Mouse (Mus musculus) ES-CJ7 (cell line): Measurements from ENCODE around the gene Txnip.
"Not testable (repeated sequence)": the region's sequence is repeated elsewhere in the genome, so short reads cannot be mapped to it uniquely, and the experiment has no call there.

Experiments used
- DNase-seq: peaks from one replicate; pipeline ENCODE4 v3.0.0; 2011; ENCODE audit warnings: low read depth, low spot score

Txnip gene

DNA sequence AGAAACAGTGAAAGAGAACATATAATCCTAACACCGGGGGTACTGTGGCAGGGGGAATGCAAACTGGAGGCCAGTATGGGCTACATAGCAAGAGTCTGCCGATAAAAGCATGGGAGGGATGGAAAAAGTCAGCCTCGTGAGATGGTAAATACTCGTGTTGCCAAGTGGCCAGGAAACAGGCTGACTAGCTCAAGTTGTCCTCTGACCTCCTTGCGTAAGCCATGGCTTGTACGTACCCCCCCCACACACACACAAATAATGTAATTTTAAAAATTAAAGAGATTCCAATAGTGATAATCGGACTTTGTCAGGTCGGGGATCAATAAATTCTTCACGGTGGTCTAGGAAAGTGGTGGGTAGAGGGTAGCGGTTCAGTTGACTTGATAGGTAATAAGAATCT lies 35.6 kb downstream of the Txnip start:
- DNase-seq, result no peak

- DNase-seq, result peak; percentile 95
Measured at GRCm38 (mm10) chr3:96593790-96594560, 36.2 kb downstream of the Txnip start, which contains the start of gene Polr3gl. Gene Polr3gl, minus strand, starts transcription at chr3:96594181.

DNA sequence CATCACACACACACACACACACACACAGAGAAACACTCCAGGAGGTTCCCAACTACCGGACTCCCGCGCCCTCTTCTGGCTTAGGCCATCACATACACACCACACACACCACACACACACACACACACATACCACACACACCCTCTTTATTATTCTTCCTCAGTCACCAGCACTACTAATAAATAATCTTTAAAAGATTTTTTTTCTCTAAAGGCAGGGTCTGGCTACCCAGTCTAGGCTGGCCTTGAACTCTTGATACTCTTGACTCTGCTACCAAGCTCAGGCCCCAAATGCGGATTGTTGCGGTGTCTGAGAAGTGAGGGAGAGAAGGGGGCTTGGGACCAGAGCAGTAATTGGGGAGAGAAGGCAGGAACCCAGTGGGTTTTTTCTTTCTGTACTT lies 37.1 kb downstream of the Txnip start:
- DNase-seq, result no peak

DNA sequence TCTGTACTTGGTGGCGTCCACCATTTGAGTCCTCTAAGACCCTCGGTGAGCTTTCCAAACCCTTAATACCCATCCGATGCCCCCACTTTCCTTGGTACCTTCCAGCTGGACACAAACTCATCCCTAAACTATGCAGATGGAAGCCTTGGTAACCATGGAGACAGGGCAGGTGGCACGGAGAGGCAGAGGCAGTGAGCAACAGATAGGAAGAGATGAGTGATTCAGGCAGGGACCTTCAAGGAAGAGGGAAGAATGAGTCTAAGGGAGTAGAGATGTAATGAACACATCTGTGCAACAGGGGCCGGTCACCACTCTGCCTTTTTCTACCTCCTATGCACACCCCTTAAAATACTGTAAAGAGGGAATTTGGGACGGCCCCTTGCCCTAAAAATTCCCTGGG lies 37.9 kb downstream of the Txnip start:
- no peak for DNase-seq

DNA sequence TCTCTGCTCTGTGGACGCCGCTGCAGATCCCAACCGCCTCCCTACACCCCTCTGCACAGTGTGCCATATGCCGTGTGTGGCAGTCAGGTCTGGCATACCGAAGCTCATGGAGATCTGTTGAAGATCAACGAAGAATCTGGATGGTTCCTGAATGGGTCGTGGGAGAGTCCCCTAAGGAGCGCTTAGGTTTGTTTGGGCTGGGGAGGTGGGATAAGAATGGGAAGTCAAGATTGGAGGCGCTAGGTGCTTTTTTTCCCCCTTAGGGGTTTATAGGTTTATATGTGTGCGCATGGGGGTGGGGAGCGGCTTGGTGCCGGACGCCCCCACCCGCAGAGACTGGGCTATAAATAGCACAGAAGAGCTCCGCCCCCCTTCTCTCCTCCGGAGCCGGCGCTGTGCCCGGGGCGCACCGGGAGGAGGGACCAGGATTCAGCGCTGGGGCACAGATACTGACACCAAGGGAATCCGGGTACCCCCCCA lies 38.5 kb downstream of the Txnip start, which contains the start of gene Ankrd34a:
Ankrd34a (plus strand) TSS at position 409 of the 480 bp plus-strand sequence.
- DNase-seq, result no peak

- DNase-seq, result no peak
Measured at GRCm38 (mm10) chr3:96596855-96597254, 39.1 kb downstream of the Txnip start.

- no peak for DNase-seq
Measured at GRCm38 (mm10) chr3:96597435-96597891, 39.7 kb downstream of the Txnip start.

- peak; percentile 52 for DNase-seq
Measured at GRCm38 (mm10) chr3:96598156-96599068, 40.7 kb downstream of the Txnip start.

DNA sequence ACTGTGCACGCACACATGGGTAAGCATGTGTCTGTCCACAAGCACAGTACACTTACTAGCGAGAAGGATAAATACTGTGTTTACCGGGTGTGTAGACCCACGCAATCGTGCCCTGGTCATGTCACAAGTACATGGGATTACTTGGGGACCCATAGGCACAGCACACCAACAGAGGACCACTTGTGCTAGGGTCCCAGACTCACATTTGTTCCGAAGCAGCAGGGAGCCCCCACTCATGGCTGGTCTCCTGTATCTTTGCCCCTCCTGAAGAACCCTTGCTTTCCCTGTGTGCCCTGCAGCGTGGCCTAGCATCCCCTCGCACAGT lies 41.3 kb downstream of the Txnip start:
- no peak for DNase-seq

DNA sequence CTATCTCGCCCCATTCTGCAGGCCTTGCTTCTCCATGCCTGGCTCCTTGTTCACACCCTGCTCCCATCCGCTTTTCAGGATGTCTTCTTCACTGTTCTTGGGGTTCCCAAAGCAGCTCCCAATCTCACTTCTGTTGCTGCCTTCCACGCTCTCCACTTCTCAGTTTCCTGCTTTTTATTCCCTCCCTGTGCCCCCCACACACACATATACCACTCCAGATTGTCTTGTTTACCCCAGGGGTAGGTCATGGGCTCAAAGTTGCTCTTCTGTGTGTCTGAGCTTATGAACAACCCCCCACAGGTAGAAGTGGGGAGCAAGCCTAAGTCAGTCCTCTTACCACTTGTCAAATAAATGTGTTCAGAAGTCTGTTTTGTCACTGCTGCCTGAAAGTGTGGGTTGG lies 41.7 kb downstream of the Txnip start:
- DNase-seq, result no peak

DNA sequence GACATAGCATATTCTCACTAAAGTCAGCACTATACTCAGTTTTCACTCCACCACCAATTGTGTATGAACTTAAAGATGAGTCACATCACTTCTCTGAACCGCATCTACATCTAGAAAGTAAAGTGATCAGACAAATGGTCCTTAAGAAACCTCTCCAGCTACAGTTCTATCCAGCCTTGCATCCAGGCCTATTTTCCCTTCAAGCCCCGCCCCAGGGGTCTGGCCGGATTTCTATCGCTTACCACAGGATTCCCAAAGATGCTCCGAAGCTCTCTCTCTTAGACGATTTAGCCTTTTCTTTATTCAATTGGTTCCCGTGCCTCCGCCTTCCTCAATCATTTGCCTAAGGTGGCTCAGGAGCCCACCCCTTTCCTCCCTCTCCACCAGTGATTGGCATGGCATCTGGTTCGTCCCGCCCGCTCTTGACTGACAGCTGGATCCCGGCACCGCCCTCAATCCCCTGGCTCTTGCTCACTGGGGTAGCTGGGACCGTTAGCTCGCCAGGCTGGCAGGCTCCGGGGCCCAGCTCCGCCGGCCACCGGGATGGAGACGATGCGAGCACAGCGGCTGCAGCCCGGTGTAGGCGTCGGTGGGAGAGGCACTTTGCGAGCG lies 43.0 kb downstream of the Txnip start, which contains the start of gene Lix1l:
Lix1l (plus strand) TSS at position 511 of the 612 bp plus-strand sequence.
- DNase-seq, result peak; percentile 98

GRCm38 (mm10) chr3:96601251-96601787 lies 43.6 kb downstream of the Txnip start:
- DNase-seq, result no peak

GRCm38 (mm10) chr3:96601941-96602703 lies 44.4 kb downstream of the Txnip start:
- DNase-seq, result no peak

DNA sequence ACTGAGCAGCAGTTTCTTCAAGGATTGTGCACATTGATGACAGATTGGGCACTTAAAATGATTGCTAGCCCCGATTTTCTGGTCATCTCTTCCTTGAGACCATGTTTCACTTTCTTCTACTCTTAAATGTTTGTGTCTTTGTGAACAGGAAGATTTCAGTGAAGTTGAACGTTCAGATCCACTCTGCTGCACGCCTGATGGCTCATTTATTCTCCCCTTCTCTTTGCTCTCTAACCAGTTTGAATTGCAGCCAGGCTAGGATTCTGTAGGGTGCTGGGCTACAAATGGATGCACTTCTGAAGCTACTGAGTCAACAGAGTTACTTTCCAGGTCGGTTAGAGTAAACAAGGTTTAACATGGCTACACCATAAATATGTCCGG lies 44.9 kb downstream of the Txnip start:
- DNase-seq, result no peak

- DNase-seq, result no peak
Measured at GRCm38 (mm10) chr3:96603311-96603710, 45.6 kb downstream of the Txnip start.

- not testable (repeated sequence) for DNase-seq
Measured at GRCm38 (mm10) chr3:96606007-96606406, 48.2 kb downstream of the Txnip start.

- no peak for DNase-seq
Measured at GRCm38 (mm10) chr3:96606618-96607017, 48.9 kb downstream of the Txnip start.
